ENCODE assay signal across 11 mouse cellular contexts in genomic region chr16:5661918-5662317, GRCm38 (mm10).
DNase-seq lines count a peak whose midpoint lies in the region; ATAC-seq and TF ChIP-seq lines count a peak whose summit lies in the region.
"Had no signal": no experiment of that assay in that cellular context is flagged by ENCODE, and none has a peak within 500 bp of the region (broad histone marks: within the 10 kb centered on the region; RNA-seq: fewer than 3 reads in every experiment).

No protein-coding gene starts in this region.

- WGBS in heart, embryonic 15.5 days: 56% methylated on average over 5 of the region's 5 CpGs
- 56% methylated on average over 5 of the region's 5 CpGs for WGBS in heart, embryonic 12.5 days

- no peak for TF ChIP-seq CTCF in gastrocnemius, adult 2 months (IDR thresholded peaks at IDR 0.05)

- no peaks in the 10 kb centered on the region for H3K27me3 ChIP-seq in heart, embryonic 15.5 days
- no peaks in the 10 kb centered on the region for H3K27me3 ChIP-seq in heart, embryonic 12.5 days (replicated peaks)
- H3K27me3 ChIP-seq: lung, embryonic 15.5 days had no signal

- H3K36me3 ChIP-seq in heart, embryonic 15.5 days: no peaks in the 10 kb centered on the region
- H3K36me3 ChIP-seq in heart, embryonic 12.5 days: no peaks in the 10 kb centered on the region
- H3K36me3 ChIP-seq: lung, embryonic 15.5 days had no signal

- H3K9me3 ChIP-seq in heart, embryonic 15.5 days (replicated peaks): no peaks in the 10 kb centered on the region
- H3K9me3 ChIP-seq in heart, embryonic 12.5 days (replicated peaks): 0 out of 2 replicates have a peak, but pooled peaks cover 2% of the 10 kb centered on the region
- H3K9me3 ChIP-seq: lung, embryonic 15.5 days had no signal

- no peak overlapping the region for H3K27ac ChIP-seq in heart, embryonic 15.5 days
- H3K27ac ChIP-seq in heart, embryonic 12.5 days (ENCODE audit: poor library complexity, severe bottlenecking): no peak overlapping the region
- H3K27ac ChIP-seq in gastrocnemius, adult 2 months: no peak overlapping the region
- H3K27ac ChIP-seq: lung, embryonic 15.5 days had no signal

- DNase-seq in ovary, postnatal 36 days (ENCODE audit: low spot score): peak; percentile 24
- no peak for DNase-seq in ovary, postnatal 10 days (ENCODE audit: low spot score)
- peak; percentile 43 for DNase-seq in cerebellum, adult 11 months
- peak; percentile 15 to 68 for DNase-seq in kidney, postnatal 25 days
- DNase-seq in gastrocnemius, adult 2 months: no peak
- no peak for DNase-seq in urinary bladder, adult 18-20 months (ENCODE audit: low spot score in 2 of 2)
- DNase-seq: thymus, postnatal 14 days had no signal

- no peak overlapping the region for H3K4me3 ChIP-seq in heart, embryonic 15.5 days
- H3K4me3 ChIP-seq in heart, embryonic 12.5 days: no peak overlapping the region
- H3K4me3 ChIP-seq in gastrocnemius, adult 2 months: no peak overlapping the region
- H3K4me3 ChIP-seq: lung, embryonic 15.5 days; myocyte had no signal

- no peak overlapping the region for H3K4me2 ChIP-seq in heart, embryonic 15.5 days
- no peak overlapping the region for H3K4me2 ChIP-seq in heart, embryonic 12.5 days
- H3K4me2 ChIP-seq: lung, embryonic 15.5 days had no signal

- no peak overlapping the region for H3K9ac ChIP-seq in heart, embryonic 15.5 days
- no peak overlapping the region for H3K9ac ChIP-seq in heart, embryonic 12.5 days
- H3K9ac ChIP-seq: lung, embryonic 15.5 days had no signal

- intact Hi-C loops in gastrocnemius, adult 2 months (cut with DNase I): no loop called here

- no peaks in the 10 kb centered on the region for H3K4me1 ChIP-seq in heart, embryonic 15.5 days (replicated peaks)
- H3K4me1 ChIP-seq in heart, embryonic 12.5 days (replicated peaks): no peaks in the 10 kb centered on the region
- H3K4me1 ChIP-seq: lung, embryonic 15.5 days had no signal

- ATAC-seq in heart, embryonic 15.5 days (replicated peaks; ENCODE audit: insufficient number of reproducible peaks, insufficient read depth, low FRiP score, low read depth): 0 out of 2 replicates have a peak, but pooled peaks have one; percentile 26
- ATAC-seq in heart, embryonic 12.5 days (ENCODE audit: insufficient number of reproducible peaks, low FRiP score): no peak

Comparison
In these comparisons a context has a peak if more than half of its experiments do, and no peak if none do; other contexts are left out.
1. DNase-seq: peak in ovary, postnatal 36 days (single experiment), cerebellum, adult 11 months (single experiment) and kidney, postnatal 25 days (2 of 2); none in ovary, postnatal 10 days (single experiment), gastrocnemius, adult 2 months (single experiment) and urinary bladder, adult 18-20 months (0 of 2).